Mouse (Mus musculus) bone marrow macrophage, adult 2 months (primary cell): ENCODE data around the gene Fndc11.

ENCODE experiments used
- CTCF ChIP-seq: IDR thresholded peaks from 2 replicates; pipeline ENCODE4 v1.5.1; 2012; ENCODE audit warnings: low read depth, mild to moderate bottlenecking, low read length, moderate library complexity
- POLR2A ChIP-seq: IDR thresholded peaks from 2 replicates; pipeline ENCODE4 v1.6.1; 2012; ENCODE audit warnings: mild to moderate bottlenecking, low read depth, low read length, borderline replicate concordance

- no peak for TF ChIP-seq CTCF
- TF ChIP-seq POLR2A, result no peak
Measured at GRCm38 (mm10) chr2:181189321-181189720, 30.5 kb upstream of the Fndc11 start.
